Mouse (Mus musculus): ENCODE measurements around the gene Pick1. TPM values are rescaled to one million over a fixed set of nuclear protein-coding genes. Genes with fewer than 3 reads are reported as not detected.

Gene Pick1
- total RNA-seq (2014; rRNA removed) = 65.8 and 81.1 TPM in 2 replicates
- 78.1 and 84.2 TPM in 2 replicates for polyA plus RNA-seq (2015; fragmentation: Nextera tagmentation; extraction: Ambion mirVana)

DNA sequence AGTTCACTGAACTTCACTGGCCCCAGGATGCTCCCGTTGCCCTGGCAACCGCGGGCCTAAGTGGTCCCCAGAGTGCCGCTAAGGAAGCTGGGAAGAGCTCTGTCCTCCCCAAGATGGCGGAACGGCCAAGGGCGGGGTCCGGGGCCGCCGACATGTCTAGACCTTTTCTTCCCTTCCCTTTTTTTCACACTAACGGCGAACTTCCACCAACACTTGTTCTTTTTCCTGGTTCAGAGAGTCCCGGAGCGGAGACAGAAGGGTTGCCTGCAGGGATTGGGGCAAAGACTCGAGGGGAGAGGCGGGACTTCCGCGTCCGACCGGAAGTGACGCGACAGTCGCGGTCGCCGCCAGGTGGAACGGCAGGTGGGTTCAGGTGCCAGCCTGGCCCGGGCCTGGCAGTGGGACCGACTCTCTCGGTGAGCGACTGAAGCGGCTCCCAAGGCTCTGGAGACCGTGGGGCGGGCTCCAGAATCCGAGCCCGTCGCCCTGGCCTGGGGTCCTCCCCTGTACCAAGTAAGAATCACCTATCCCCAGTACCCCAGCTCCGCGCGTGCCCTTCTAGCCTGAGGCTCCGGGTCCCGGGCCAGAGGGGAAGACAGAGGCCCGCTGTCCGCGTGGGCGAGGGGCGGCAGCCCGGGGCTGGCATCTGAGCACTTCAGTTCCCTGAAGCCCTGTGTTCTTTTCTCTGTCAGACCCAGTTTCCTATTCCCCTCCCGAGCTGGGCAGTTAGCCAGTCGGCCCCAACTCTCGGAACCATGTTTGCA lies at the start of gene Pick1, which contains the start of gene Gm49486:
TSS of gene Pick1 (plus strand) at position 116 of the 764 bp plus-strand sequence.
TSS of gene Gm49486 (plus strand) at position 334 of the 764 bp plus-strand sequence.
- peaks cover 7% of the 10 kb centered on the region; the same call in 1 of the 2 replicates for H3K36me3 ChIP-seq (ENCODE audit: insufficient read depth, low read length)
- peak within 1 kb of the TSS; percentile 97 for H3K9ac ChIP-seq (replicated peaks; ENCODE audit: low read length, poor library complexity, severe bottlenecking)
- peak; percentile 85 for ATAC-seq (ENCODE audit: low FRiP score)
- H3K4me2 ChIP-seq (ENCODE audit: low read depth, low read length, poor library complexity, severe bottlenecking) = peak within 1 kb of the TSS; percentile 97
- peak; percentile 30; the same call in 1 of the 2 replicates for TF ChIP-seq CTCF (IDR thresholded peaks at IDR 0.05)
- H3K4me3 ChIP-seq (ENCODE audit: low read depth, low read length) = peak within 1 kb of the TSS; percentile 80
- H3K4me1 ChIP-seq (ENCODE audit: insufficient read depth, low read length) = 0 out of 2 replicates have a peak, but pooled peaks cover 9% of the 10 kb centered on the region
- WGBS = under 1% methylated on average over 51 of the region's 51 CpGs
- H3K27me3 ChIP-seq (ENCODE audit: insufficient read depth, low read length) = no peaks in the 10 kb centered on the region
- no peaks in the 10 kb centered on the region for H3K9me3 ChIP-seq (ENCODE audit: low read length)
- peak within 1 kb of the TSS; percentile 92 for H3K27ac ChIP-seq (ENCODE audit: low read depth, low read length)
- DNase-seq (ENCODE audit: low spot score) = peak; percentile 89

DNA sequence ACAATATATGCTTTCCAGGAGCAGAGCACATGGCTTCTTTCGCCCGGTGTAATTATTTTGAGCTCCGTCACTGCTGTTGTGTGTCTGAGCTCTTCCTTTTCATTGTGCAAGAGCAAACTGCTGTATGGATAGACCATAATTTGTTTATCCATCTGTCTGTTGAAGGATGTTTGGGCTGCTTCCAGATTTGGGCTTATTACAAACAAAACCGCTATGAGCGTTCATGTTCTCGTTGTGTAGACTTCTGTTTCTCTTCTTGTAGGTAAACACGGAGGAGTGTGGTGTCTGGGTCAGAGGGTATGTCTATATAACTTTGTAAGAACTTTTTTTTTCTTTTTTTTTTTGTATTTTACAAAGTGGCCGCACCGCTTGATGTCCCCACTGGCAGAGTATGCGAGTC lies 43.8 kb upstream of the Pick1 start:
- Histone ChIP-seq H3K27ac (ENCODE audit: low read depth, low read length) (no peak overlapping the region), H3K9ac (replicated peaks; ENCODE audit: low read length, poor library complexity, severe bottlenecking) (no peak overlapping the region), H3K27me3 (ENCODE audit: insufficient read depth, low read length) (no peaks in the 10 kb centered on the region), H3K36me3 (ENCODE audit: insufficient read depth, low read length) (no peaks in the 10 kb centered on the region), H3K9me3 (ENCODE audit: low read length) (no peaks in the 10 kb centered on the region), H3K4me2 (ENCODE audit: low read depth, low read length, poor library complexity, severe bottlenecking) (no peak overlapping the region), H3K4me3 (ENCODE audit: low read depth, low read length) (no peak overlapping the region), H3K4me1 (ENCODE audit: insufficient read depth, low read length) (no peaks in the 10 kb centered on the region)
- no peak for DNase-seq (ENCODE audit: low spot score)
- 87% methylated on average over 10 of the region's 10 CpGs for WGBS
- TF ChIP-seq CTCF (IDR thresholded peaks at IDR 0.05) = no peak
- no peak for ATAC-seq (ENCODE audit: low FRiP score)

DNA sequence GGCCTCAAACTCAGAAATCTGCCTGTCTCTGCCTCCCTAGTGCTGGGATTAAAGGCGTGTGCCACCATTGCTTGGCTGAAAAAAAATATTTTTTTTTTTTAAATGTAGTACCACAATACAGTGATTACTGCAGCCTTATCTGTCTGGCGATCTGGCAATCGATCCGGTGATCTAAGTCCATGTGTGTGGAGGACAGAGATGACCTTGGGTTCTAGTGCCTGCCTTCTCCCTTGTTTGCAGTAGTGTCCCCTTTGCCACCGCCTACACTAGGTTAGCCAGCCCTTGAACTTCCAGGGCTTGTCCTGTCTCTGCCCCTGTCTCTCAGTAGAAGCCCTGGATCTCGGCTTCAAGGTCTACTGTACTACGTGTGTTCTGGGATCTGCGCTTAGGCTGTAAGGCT lies 41.2 kb upstream of the Pick1 start:
- H3K27ac ChIP-seq (ENCODE audit: low read depth, low read length) = no peak overlapping the region
- no peak for ATAC-seq (ENCODE audit: low FRiP score)
- no peaks in the 10 kb centered on the region for H3K9me3 ChIP-seq (ENCODE audit: low read length)
- H3K4me2 ChIP-seq (ENCODE audit: low read depth, low read length, poor library complexity, severe bottlenecking) = no peak overlapping the region
- 96% methylated on average over 8 of the region's 8 CpGs for WGBS
- no peak overlapping the region for H3K4me3 ChIP-seq (ENCODE audit: low read depth, low read length)
- H3K27me3 ChIP-seq (ENCODE audit: insufficient read depth, low read length) = no peaks in the 10 kb centered on the region
- no peaks in the 10 kb centered on the region for H3K4me1 ChIP-seq (ENCODE audit: insufficient read depth, low read length)
- H3K9ac ChIP-seq (replicated peaks; ENCODE audit: low read length, poor library complexity, severe bottlenecking) = no peak overlapping the region
- TF ChIP-seq CTCF (IDR thresholded peaks at IDR 0.05) = no peak
- no peak for DNase-seq (ENCODE audit: low spot score)
- no peaks in the 10 kb centered on the region for H3K36me3 ChIP-seq (ENCODE audit: insufficient read depth, low read length)

DNA sequence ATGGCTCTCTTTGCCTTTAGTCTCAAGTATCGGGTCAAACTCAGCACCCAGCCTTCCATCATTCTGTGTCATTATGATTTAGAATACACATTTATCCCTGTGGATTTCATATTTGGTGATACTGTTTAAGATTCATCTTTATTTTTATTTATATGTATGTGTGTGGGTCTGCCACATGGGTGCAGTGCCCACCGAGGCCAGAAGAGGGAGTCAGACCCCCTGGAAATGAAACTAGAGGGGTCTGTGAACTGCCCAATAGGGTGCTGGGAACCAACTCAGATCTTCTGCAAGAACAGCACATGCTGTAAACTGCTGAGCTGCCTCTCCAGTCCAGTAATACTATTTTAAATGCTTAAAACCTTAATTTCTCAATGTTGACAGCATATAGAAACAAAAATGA lies 37.5 kb upstream of the Pick1 start:
- DNase-seq (ENCODE audit: low spot score) (no peak), ATAC-seq (ENCODE audit: low FRiP score) (no peak)
- Histone ChIP-seq H3K4me3 (ENCODE audit: low read depth, low read length) (no peak overlapping the region), H3K36me3 (ENCODE audit: insufficient read depth, low read length) (no peaks in the 10 kb centered on the region), H3K4me2 (ENCODE audit: low read depth, low read length, poor library complexity, severe bottlenecking) (no peak overlapping the region), H3K27me3 (ENCODE audit: insufficient read depth, low read length) (no peaks in the 10 kb centered on the region), H3K9ac (replicated peaks; ENCODE audit: low read length, poor library complexity, severe bottlenecking) (no peak overlapping the region), H3K27ac (ENCODE audit: low read depth, low read length) (no peak overlapping the region), H3K9me3 (ENCODE audit: low read length) (no peaks in the 10 kb centered on the region), H3K4me1 (ENCODE audit: insufficient read depth, low read length) (peaks cover 9% of the 10 kb centered on the region; the same call in 1 of the 2 replicates)
- WGBS = 98% methylated on average over 2 of the region's 2 CpGs
- TF ChIP-seq CTCF (IDR thresholded peaks at IDR 0.05) = peak; percentile 21; the same call in 1 of the 2 replicates

DNA sequence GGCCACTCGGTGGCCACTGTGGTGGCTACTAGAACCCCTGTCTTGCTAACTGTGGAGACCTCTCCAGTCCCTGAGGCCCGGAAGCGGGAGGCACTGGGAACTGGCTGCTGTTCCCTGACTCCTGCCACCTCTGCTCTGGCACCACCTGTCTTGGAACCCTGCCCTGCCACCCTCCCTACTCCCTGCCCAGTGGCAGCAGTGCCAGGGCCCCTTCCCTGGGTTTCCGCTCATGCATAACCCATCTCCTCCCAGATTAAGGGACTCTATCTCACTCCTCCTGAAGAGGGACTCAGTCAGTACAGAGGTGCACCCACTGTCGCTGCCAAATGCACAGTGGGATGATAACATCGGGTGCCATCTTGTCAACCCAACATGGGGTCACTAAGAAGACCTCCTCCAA lies 36.5 kb upstream of the Pick1 start:
- no peak for DNase-seq (ENCODE audit: low spot score)
- TF ChIP-seq CTCF (IDR thresholded peaks at IDR 0.05) = no peak
- 68% methylated on average over 6 of the region's 6 CpGs for WGBS

More for the DNA sequence above, 36.5 kb upstream of the Pick1 start:
- Histone ChIP-seq H3K27me3 (ENCODE audit: insufficient read depth, low read length) (no peaks in the 10 kb centered on the region), H3K4me2 (ENCODE audit: low read depth, low read length, poor library complexity, severe bottlenecking) (no peak overlapping the region), H3K9me3 (ENCODE audit: low read length) (no peaks in the 10 kb centered on the region), H3K4me1 (ENCODE audit: insufficient read depth, low read length) (peaks cover 9% of the 10 kb centered on the region; the same call in 1 of the 2 replicates), H3K4me3 (ENCODE audit: low read depth, low read length) (no peak overlapping the region), H3K9ac (replicated peaks; ENCODE audit: low read length, poor library complexity, severe bottlenecking) (no peak overlapping the region), H3K27ac (ENCODE audit: low read depth, low read length) (peak overlapping the region; percentile 80; the same call in 1 of the 2 replicates), H3K36me3 (ENCODE audit: insufficient read depth, low read length) (no peaks in the 10 kb centered on the region)
- 0 out of 2 replicates have a peak, but pooled peaks have one; percentile 8 for ATAC-seq (ENCODE audit: low FRiP score)

Data from midbrain, postnatal 0 days (tissue).